Mouse (Mus musculus): ENCODE measurements around the gene Sik1.

Sik1 gene

DNA sequence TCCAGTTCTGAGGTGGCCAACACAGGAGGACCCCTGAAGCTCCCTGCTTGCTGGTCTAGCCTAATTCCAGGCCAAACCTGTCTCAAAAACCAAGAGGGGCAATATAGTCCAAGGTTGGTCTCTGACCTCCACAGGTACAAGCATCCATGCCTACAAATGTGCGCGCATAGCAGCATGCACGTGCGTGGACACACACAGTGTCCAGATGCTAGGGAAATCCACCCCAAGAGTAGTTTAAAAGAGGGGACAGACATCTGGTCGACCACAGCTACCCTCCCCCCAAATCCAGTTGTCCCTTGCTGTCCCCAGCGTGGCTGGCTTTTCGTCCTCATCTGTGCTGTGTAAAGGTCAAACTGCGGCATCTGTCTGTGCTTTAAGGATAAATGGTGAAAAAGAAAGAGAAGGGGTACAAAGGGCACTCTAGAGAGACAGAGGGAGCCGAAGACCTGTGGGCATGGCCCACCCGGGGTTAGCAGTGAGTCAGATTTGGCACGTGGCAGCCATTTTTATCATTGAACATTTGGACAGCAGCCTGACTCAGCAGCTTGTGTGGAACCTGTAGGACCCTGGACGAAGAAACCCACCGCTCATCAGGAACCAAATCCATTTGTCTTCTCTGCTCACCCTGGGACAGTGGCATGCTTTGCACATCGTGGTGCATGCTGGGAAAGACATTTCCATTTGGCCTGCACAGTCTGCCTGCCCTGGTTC, 23.6 kb downstream of the Sik1 start:
- no peak for DNase-seq

DNA sequence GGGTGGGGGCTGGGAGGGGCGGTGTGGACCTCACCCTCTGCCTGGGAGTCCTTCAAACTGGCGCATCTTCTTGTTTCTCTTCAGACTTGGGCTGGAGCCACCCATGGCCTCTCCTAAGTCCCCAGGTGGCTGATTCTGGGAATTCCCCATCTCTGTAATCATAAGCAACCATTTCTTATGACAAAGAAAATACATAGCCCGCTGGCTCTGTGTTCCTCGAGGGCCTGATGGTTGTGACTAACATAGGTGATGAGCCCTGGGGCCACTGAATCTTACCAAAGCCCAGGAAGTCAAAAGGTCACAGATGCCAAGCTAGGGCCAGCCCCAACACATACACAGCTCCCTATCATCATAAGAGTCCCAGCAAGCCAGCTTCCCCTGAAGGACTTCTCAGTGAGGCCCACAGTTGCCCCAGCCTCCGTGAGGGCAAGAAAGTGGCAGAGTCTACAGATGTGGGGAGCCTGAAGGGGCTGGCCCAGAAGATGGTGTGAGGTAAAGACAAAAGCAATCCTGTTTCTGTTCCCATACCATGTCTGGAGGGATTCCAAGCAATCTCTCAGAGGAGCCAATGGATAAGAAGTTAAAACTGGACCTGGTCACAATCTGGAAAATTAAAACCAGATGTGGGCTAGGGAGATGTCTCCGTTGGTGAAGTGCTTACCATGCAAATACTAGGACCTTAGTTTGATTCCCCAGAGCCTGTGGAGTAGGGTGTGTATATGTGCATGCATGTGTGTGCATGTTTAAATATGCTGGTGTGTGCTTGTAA, 24.3 kb downstream of the Sik1 start:
- DNase-seq, result no peak

DNA sequence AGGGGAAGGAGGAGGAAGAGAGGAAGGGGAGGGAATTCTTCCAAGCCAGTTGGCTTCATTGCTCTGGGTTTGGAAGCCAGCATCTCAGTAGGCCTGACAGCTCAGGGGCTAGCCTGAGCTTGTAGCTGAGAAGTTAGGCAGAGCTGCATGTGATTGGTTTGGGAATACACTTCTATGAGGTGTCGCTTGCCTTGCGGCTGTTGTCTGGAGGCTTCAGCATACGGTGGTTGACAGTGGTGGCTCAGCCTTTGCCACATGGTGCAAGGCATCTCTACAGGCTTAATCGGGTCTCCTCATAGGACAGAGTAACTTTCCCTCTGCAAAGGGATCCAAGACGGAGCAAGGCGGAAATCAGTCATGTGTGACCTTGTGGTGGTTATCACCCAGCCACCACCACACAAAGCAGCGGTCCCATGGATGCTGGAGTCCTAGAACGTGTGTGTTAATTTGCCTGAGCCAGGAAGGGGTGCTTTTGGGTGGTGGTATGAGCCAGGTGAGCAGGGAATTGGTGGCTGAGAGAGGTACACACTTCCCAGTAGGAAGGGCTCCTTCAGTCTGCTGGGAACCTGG, 25.0 kb downstream of the Sik1 start:
- DNase-seq, result no peak

DNA sequence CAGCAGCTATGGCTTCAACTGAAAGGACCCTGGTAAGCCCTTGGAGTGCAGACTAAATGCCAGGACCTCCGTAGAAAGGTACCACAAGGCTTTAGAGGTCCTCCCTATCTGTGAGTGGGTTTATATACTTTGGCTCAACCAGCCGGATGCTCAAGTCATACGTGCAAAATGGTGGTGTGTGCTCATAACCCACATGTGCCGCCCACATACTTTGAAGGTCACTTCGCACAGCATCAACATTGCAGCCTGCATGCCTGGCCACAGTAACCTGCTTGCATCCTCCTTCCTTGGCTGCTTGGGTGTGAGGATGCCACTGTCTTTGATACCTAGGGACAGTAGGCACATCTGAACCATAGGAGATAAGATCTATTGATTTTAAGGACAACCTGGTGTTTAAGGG, 26.7 kb downstream of the Sik1 start:
- no peak for DNase-seq

DNA sequence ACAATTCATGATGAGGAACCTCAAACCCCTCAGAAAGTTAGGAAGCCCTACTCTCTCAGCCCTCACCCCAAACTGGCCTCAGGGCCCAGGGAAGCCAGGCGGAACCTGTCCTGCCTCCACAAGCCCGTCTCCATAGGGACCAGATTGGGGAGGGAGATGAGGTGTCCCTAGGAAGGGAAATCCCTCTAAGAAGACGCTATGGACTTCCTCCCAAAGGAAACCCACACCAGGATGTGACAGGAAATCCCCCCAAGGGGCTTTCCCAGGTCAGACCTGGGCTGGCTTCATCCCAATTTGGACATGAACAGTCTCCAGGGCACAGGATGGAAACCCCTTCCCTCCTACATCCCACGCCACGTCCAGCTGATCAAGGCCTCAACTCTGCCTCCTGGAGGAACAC, 27.5 kb downstream of the Sik1 start:
- no peak for DNase-seq

DNA sequence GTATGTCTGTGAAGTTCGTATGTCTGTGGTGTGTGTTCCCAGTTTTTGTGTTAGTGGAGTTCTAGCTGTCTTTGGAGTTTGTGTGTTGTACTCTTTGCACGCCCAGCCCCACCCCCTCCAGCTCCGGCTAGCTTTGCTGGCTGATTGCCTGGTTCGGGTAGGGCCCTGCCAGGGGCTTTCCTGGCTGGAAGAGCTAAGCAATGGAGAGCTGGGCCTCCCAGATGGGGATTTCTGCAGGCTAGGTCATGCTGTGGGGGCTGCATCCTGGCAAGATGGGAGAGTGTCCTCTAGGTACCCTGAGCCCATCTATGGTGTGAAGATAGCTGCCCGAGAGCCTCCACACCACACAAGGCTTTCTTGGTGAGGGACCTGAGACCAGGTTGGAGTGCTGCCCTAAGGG, 28.4 kb downstream of the Sik1 start:
- no peak for DNase-seq

DNA sequence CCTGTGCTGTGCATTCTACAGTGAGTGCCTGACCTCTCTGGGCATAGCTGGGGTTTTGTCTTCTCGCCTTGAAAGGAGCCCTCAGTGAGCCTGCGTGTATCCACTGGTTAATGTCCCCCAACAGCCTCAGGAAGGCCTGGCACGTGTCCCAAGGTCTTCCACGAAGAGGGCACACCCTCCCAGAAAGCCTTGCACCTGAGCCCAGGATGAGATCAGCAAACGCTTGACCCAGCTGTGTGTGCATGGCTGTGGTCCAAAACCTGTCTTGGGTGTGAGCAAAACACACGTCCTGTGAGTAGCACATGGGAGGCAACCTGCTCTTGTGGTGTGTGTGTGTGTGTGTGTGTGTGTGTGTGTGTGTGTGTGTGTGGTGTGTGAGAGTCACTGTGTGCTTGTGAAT, 28.9 kb downstream of the Sik1 start:
- no peak for DNase-seq

DNA sequence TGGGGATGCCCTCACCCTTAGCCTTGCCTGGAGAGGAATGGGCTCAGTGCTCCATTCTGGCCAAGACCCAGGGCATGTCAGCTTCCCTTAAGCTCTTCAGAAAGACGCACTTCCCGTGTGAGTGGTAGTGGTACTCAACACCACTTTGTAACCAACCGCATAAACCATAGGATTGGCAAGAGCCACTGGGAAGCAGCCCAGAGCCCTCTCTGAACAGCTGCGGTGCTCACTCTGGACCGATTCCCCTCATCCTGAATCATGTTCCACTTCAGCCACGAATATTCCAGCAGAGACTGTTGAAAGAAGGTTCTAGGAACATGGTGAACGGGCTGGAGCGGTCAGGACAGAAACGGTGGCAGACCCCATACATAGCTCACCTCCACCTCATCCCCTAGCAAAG, 29.9 kb downstream of the Sik1 start:
- DNase-seq, result no peak

DNA sequence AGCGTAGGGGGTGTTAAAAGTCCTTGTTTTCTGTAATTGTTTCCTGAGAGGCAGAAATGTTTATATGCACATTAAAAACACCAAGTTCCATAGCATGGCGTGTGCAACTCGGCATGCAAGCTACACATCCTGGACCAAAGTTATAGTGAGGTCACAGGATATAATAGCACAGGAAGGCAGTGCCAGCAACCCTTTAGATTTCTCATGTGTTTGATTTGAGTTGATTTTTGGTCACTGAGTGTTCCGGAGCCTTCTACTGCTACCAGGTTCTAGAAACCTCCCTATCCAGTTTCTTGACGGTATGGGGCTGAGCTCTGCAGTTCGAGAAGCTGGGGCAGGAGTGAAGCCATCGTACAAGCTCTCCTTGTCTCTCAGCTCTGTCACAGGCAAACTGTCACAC, 30.8 kb downstream of the Sik1 start:
- no peak for DNase-seq

DNA sequence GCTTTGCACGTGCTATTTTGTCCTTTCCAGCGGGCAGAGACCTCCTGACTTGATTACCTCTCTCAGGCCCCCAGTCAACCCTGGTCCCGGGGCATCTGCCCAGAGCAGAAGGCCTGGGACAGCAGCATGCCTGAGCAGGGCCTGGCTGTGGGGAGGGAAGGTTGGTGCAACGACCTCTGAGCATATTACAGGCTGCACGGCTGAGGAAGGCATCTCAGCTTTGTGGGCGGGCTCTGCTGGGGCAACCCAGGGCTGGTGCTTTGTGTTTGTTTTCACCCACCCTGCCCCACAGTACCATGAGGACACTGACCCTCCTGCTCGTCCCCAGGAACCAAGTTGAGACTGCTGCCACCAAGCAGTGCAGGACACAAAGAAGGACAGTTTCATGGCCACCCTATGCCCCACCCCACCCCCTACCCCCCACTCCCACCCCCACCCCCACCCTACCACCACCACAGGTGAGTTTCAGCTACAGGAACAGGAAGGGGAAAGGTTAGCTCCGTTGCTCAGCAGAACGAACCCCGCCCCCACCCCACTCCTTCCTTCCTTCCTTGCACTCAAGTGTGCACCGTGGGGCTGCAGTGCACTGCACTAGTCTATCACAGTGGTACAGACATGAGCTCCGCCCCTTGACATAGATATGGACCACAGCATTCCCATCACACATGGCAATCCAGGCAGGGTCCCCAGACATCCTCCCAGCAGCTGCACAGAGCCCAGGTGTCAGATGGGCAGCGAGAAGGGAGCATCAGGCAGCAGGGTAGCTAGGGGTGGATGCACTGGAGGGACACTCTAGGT, 34.3 kb downstream of the Sik1 start:
- no peak for DNase-seq

DNA sequence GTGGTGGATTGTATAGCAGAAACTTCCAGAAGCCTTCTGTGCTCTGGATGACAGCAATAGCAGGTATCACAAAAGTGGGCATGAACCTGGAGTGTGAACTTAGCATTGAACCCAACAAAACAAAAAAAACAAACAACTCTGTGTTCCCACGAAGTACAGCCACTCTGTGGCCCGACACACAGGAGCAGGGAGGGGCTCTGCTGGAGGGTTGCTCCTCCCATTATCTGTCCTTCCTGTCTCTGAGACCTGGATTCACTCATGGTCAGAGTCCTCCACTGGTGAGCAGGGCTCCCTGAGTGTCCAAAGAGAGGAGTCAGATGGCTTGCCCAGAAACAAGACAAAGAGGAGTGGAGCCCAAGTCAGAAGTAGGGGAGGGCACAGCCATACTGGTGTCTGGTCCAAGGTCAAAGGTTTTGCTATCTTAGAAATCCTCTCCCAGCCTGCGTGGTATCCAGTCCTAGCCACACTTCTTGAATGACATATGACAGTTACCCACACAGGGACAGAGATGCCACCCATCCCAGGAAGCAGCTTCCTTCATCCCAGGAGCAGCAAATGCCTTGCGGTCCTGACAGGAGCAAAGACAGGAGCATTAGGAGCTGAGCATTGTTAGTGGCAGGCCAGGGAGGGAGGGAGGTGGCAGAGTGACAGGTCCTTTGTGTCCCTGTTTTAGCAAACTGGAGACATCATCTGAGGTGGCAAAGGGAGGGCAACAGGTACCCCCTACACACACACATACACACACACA, 35.3 kb downstream of the Sik1 start:
- no peak for DNase-seq

DNA sequence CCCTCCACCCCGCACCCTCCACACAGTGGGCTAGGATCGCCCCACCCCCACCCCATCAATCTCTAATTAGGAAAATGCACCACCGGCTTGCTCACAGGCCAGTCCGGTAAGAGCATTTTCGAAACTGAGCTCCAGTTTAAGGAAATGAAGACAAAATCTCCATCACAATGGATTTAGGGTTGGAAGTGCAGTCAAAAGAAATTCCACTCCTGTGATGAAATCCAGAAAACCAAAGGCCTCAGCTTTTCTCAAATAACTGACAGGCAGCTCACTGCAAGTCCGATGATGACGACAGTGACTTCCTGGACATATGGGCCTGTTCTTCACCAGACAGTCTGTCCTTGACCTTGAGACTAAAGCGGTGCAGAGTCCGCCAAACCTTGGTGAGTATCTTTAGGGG, 36.2 kb downstream of the Sik1 start:
- DNase-seq, result no peak

DNA sequence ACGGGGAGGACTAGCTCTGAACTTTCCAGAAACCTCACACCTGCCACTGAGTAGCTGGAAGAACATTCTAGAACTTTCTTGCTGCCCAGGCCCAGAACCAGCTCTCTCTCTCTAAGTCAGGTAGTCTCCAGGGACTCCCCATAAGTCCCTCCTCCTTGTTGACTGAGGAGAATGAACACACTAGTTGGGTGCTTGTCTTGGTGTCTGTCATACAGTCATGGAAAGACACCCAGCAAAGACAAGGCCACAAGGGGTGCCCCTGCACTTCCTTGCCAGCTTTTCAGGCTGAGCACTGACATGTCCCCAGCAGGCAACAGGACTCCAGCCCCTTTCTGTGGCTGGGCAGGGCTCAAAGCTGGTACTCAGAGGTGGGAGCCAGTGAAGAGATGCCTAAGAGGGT, 37.8 kb downstream of the Sik1 start:
- DNase-seq, result no peak

DNA sequence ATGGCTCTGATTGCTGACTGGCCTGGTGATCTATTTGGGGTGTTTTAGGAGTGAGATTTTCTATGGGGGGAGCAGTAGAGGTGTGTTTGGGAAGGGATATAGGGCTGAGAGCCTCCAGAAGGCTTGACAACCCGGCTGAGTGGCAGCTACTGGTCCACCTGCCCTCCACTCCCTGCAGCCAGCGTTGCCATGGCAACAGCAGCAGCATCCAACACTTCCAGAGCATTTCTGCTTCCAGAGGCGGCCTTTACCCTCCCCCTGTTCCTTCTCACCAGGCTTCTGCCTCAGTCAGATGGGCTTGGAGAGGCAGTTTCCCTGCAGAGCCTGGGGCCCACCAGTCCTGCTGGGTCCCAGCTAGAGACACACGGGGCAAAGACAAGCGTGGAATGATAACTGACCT, 38.4 kb downstream of the Sik1 start:
- DNase-seq, result no peak

DNA sequence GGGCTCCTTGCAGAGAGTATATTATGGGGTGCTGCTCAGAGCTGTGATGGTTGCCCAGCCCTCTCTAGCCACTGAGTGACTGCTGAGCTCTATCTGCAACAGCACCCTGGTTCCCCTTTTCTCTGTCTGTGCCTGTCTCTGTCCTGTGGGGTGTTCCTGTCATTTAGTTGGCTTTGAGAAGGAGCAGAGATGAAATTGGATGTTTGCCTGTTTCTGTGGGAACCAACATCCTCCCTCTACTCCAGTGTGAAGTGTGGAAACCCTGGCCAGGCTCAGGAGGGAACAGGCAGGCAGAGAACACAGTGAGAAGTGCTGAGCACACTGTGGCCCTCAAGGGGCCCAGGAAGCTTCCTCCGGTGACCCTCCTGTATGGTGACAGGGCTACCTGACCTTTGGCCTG, 40.8 kb downstream of the Sik1 start:
- no peak for DNase-seq

DNA sequence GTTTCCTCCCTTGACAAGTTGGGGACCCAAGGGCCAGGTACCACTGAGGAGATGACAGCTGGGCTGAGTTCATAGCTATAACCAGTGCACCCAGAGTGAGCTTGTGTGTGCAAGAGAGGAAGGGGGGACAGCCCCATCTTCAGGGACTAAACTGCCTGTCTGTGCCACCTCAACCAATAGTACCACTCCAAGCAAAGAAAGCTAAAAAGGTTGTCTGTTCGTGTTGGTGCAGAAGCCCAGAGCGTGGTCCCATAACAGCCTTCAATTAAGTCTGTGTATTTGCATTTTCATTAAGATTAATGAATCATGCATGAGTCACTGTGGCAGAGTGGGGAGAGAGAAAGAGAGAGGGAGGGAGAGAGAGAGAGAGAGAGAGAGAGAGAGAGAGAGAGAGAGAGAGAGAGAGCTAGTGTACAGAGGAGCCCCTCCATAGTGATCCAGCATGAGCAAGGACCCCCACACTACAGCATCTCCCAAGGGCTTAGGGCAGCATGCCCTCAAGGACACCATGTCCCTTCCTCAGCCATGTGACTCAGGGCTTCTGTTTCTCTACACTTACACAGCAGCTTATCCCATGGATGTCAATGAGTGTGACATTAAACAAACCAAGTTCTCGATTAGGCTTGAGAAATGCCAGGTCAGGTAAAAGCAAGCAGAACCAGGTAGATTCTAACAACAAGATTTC, 41.5 kb downstream of the Sik1 start:
- no peak for DNase-seq

DNA sequence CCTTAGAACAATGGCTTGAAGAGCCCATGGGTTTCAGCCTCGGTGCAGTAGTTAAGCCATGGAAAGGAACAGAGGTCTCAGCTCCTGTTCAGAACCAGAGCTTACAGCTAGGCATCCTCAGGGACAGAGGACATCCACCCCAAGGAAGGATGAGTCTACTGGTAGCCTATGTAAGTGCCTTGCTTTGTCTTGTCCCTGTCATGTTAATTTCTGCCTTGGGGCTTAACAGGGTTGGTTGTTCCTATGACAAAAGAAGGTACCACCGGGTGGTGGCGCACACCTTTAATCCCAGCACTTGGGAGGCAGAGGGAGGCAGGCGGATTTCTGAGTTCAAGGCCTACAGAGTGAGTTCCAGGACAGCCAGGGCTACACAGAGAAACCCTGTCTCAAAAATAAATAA, 44.3 kb downstream of the Sik1 start:
- no peak for DNase-seq

DNA sequence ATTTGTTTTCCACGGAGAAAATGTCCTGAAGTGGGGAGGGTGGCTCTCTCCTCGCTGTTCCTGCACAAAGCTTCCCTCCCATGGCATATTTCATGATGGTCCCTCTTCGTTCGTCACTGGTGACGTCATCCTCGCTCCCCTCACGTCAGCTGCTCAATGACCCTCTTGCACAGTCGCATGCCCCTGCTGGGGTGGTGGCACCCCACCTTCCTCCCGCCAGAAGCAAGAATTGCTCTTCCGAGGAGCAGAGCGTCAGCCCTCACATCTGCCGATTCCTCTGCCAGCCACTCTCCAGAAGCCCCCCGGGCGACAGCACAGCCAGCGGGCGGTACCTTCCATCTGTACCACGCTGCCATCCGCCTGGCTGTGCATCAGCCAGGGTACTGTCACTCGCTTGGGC, 45.7 kb downstream of the Sik1 start:
- no peak for DNase-seq

DNA sequence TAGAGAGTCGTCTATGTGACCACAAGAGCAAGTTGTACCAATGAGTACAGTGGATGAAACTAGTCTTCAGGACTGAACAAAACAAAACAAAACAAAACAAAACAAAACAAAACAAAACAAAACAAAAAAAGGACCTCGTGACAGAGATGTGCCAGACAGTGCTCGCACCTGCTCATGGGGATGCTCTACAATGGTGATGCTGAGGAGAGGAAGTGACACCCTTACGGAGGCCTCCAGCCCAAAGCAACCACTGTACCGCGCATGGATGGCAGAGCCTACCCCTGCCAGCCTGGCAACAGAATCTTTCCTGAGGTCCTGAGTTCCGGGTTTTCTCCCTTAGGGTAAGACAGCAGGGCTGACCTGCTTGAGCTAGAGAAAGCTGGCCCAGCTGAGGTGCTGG, 46.5 kb downstream of the Sik1 start:
- DNase-seq, result no peak

DNA sequence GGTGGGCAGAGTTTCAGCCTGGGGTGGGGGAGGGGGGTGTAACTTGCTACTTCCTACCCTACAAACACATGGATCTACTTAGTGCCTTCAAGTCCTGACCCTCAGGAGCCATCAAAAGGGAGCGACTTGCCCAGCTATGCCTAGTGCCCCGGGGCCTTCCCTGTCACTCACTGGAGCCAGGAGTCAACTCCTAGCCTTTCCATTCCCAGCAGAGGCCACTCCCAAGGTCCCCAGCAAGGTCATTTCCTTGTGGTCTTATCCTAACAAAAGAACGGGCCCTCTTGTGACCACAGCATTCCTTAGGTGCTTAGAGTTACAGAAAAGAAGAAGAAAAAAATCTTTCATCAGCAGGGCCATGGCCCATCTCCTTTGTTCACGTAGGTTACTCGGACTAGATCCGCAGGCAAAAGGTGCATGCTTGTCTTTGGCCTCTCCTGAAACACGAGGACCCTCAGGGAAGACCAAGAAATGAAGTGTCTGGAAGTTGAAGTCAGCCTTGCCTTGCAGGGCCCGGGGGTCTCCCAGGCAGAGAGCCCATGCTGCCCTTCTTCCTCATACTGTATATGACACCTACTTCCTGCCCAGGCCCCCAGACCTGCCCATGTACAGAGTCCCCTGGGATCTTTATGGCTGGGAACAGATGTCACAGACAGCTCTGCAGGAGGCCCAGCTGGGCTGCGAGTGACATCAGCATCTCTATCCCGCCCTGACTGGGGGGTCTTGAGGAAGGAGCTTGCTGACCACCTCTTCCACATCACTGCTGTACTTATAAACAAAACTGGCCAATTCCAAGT, 47.3 kb downstream of the Sik1 start:
- no peak for DNase-seq

DNA sequence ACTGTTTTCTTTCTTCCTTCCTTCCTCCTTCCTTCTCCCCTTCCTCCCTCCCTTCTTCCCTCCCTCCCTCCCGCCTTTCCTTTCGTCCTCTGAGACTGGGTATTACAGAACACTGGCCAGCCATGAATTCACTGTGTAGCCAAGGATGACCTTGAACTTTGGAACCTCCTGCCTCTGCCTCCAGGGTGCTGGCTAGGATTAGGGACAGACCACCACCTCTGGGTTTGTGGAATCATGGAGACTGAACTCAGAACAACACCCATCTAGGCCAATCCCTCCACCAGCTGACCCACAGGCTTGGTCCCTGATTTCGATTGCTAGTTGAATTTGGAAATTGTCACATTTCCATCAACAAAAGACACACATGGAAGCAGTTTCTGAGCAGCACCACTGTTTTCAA, 49.1 kb downstream of the Sik1 start:
- no peak for DNase-seq

Data from cerebellum, adult 18-20 months (tissue).